Mouse (Mus musculus) neutrophil, adult 59 days (primary cell): ENCODE results near the gene Cdx2. TPM values are rescaled to one million over a fixed set of nuclear protein-coding genes. Genes with fewer than 3 reads are reported as not detected.

ENCODE experiments used
- total RNA-seq, 2 experiments: library from RNA; stranded (reverse); gene quantifications; 1 replicate in 1 of 2; 2 replicates in 1 of 2; pipeline ENCODE4 v1.2.4; 2023

Cdx2 gene
- not detected for total RNA-seq

GRCm38 (mm10) chr5:147306638-147307397 lies at the start of gene Cdx2:
Gene Cdx2, minus strand, starts transcription at chr5:147307270.

GRCm38 (mm10) chr5:147322183-147322582 lies 15.1 kb upstream of the Cdx2 start, which contains the start of gene Urad:
Gene Urad, minus strand, starts transcription at chr5:147322440.

GRCm38 (mm10) chr5:147269926-147270672 lies 37.0 kb downstream of the Cdx2 start, which contains the start of gene Pdx1:
Gene Pdx1, plus strand, starts transcription at chr5:147269959.

Other genes with a start within 250 kb of the Cdx2 start
- gene Lnx2, start 230.7 kb downstream of the Cdx2 start, total RNA-seq = 1 to 10 TPM; 4.3 to 4.7 TPM
- 10 to 100 TPM; 60.7 to 62.1 TPM for gene Polr1d, start 230.2 kb downstream of the Cdx2 start, total RNA-seq
- not detected for gene Gsx1, start 118.6 kb downstream of the Cdx2 start, total RNA-seq
- not detected for gene Pdx1, start 37.3 kb downstream of the Cdx2 start, total RNA-seq
- gene Urad, start 15.2 kb upstream of the Cdx2 start, total RNA-seq = not detected
- gene Flt3, start 93.2 kb upstream of the Cdx2 start, total RNA-seq = 1 to 10 TPM; 4.4 to 5.1 TPM
- gene Pan3, start 122.9 kb upstream of the Cdx2 start, total RNA-seq = 100 to 1,000 TPM; 162 to 164 TPM